Mouse (Mus musculus): ENCODE measurements around the gene Knstrn. TPM values are rescaled to one million over a fixed set of nuclear protein-coding genes. Genes with fewer than 3 reads are reported as not detected.

Gene Knstrn
- total RNA-seq, 2 experiments from 2014 or later: 50.8 to 215 TPM

DNA sequence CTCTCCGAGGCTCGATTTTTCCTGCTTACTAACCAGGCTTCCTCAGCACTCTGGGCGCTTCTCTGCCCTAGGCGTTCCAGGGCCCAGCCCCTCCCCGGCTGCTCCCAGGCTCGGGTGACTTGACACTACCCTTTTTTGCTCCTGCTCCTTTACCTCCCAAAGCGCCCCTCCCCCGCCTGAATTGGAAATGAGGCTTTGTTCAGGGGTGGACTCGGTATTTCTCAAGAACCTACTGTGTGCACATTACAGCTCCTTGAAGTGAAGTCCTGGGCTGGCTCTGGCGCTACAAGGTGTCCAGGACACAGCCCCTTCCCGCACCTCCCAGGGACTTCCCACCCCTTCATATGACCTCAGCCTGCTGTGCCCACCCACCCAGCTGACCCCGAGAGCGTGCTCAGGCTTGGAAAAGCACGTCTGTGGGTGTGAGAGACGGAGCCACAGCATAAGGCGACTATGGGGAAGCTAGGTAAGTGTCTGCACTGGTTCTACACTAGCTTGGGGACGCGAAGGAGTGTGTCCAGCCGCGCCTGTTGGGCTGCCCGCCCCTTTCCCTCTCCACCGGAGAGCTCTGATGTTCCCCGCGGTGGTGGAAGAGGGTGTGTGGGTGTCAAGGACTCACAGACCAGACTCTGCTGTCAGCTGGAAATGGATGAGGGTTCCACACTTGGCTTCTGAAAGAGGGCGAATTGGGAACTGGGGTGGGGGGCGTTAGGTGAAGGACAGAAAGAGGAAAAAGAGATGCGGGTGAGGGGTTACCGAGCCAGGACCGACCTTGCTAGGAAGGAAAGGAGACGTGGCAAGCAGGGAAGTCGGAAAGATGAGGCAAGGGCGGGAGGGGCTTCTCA is 86.4 kb downstream of the Knstrn start, which contains the start of gene Bahd1:
Bahd1 (plus strand) TSS at position 397 of the 845 bp plus-strand sequence.
- peak; percentile 16; the same call in 1 of the 2 replicates for ATAC-seq (replicated peaks; ENCODE audit: poor library complexity)

DNA sequence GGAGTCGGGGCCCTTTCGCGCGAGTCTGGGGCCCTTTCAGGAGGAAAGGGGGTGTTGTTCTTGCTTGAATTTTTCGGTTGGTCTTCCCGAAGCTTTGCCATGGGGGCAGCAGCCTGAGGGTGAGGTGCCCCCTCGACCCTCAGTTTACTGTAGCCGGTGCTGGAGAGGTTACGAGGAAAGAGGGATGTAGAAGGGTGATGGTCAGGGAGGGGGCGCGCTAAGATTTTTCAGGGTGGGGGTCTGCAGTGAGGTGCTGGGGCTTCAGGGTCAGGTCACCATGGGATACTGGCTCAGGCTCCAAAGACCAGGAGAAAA is 87.0 kb downstream of the Knstrn start:
- ATAC-seq (replicated peaks; ENCODE audit: poor library complexity): no peak

DNA sequence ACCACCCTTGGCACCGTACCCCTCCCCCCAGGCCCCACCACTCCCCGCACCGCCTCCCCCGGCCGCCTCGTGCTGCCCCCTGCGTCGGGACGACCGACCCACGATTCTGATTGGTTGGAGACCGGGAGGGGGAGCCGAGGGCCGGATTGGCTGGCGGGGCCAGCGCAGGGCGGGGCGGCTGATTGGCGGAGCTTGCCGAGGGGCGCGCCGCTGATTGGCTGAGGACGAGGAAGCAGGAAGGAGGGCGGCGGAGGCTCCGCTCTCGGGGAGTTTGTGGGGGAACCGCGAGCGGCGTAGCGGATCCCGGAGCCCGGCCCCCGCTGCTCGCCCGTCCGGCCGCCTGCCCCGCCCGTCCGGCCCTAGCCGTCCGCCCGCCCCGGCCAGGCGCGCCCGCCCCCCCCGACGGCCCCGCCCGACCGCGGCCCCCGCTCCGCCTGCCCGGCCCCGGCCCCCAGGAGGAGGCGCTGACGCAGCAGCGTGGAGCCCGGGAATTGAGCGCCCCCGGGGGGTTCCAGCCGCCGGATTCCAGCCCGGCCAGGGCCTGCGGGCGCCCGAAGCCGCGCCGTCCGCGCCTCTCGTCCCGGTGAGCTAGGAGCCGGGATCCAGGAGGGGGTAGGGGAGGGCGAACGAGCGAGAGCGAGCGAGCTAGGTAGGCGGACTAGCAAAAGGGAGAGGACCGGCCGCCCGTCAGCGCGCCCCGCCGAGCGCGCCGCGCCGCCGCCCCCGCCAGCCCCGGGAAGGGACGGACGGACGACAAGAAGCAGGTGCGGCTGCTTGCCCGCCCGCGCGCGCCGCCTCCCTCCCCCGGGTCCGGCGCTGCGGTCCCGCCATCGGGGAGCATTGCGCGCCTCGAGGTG is 87.6 kb downstream of the Knstrn start:
- peak; percentile 82 for ATAC-seq (replicated peaks; ENCODE audit: poor library complexity)

DNA sequence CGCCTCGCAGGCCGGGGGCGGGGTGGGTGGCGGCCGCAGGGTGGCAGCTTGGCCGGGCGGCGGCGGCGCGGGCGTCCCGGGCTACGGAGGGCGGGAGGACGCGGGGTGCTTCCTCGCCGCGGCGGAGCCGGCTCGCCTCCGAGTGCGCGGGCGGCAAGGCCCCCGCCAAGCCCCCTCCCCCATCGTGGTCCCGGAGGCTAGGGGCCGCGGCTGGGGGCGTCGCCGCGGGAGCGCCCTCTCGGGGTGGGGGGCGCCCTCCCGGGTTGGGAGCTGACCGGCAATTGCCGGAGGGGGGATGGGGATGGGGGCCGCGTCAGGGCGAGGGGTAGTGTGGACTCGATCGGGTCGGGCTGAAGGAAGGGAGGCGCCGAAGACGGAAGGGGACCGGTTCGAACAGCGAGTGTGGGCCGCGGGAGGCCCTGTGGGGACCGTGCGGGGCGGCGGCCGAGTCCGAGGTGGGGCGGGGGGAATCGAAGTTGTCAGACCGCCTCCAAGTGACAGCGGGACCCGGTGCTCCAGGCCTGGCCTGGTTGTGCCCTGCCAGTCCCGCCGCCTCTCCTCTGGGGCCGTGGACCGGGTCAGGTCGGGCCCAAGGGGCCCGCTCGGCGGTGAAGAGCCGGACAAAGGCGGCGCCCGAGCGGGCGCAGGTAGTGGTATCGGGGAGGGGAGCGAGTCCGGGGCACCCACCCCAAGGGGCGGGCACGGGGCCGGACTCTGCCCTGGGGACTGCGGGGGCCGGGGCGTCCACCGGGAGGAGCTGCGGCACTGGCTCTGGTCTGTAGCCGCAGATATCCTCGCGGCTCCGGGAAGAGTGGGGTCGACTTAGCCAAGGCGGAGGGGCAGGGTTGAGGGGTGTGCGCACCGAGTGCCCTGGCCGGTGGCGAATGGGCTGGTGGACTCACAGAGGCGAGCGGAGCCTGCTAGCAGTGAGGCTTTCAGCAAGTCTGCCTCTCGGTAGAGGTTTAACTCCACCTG is 88.5 kb downstream of the Knstrn start:
- 0 out of 2 replicates have a peak, but pooled peaks have one; percentile 1 for ATAC-seq (replicated peaks; ENCODE audit: poor library complexity)

DNA sequence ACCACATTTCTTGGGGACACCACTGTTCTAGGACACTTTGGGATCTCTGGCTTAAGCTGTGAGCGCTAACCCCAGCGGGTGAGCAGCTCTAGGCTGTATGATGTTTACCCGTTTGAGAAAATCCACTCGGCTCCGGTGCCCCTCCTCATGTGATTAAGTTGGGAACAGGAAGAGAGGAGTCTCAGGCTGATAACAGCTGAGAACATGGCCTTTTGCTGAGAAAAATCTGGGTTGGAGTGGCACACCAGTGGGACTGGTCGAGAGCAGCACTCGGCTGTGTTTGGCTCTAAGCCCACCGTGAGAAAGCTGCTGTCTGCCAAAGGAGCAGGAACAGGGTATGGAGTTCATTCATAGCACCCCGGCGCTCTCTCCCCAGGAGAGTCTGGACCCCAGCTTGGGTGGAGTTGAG is 89.5 kb downstream of the Knstrn start:
- no peak for ATAC-seq (replicated peaks; ENCODE audit: poor library complexity)

Other genes with a start within 250 kb of the Knstrn start
- 38.1 and 42.7 TPM in 2 replicates for gene Bub1b, start 215.8 kb upstream of the Knstrn start, total RNA-seq (2015)
- 123 and 126 TPM in 2 replicates for gene Bub1b, start 215.8 kb upstream of the Knstrn start, total RNA-seq (2017)
- 0.07 and 0.17 TPM in 2 replicates for gene Pak6, start 150.7 kb upstream of the Knstrn start, total RNA-seq (2015)
- gene Pak6, start 150.7 kb upstream of the Knstrn start, total RNA-seq (2017): 0.21 and 0.61 TPM in 2 replicates
- gene Ankrd63, start 110.0 kb upstream of the Knstrn start, total RNA-seq (2015): 0.61 and 0.89 TPM in 2 replicates
- 0.33 and 0.84 TPM in 2 replicates for gene Ankrd63, start 110.0 kb upstream of the Knstrn start, total RNA-seq (2017)
- gene Plcb2, start 85.6 kb upstream of the Knstrn start, total RNA-seq (2015): 71.2 and 80.9 TPM in 2 replicates
- gene Plcb2, start 85.6 kb upstream of the Knstrn start, total RNA-seq (2017): 61.1 and 70.4 TPM in 2 replicates
- gene Inafm2, start 68.2 kb upstream of the Knstrn start, total RNA-seq (2015): 27.9 and 29.6 TPM in 2 replicates
- gene Inafm2, start 68.2 kb upstream of the Knstrn start, total RNA-seq (2017): 17.9 and 20.3 TPM in 2 replicates
- 0.07 and 0.25 TPM in 2 replicates for gene Ccdc9b, start 51.3 kb upstream of the Knstrn start, total RNA-seq (2015)
- 0.42 and 0.47 TPM in 2 replicates for gene Ccdc9b, start 51.3 kb upstream of the Knstrn start, total RNA-seq (2017)
- gene Phgr1, start 41.2 kb upstream of the Knstrn start, total RNA-seq (2015): not detected in 2 replicates
- not detected in 2 replicates for gene Phgr1, start 41.2 kb upstream of the Knstrn start, total RNA-seq (2017)
- not detected in 2 replicates for gene Disp2, start 34.3 kb upstream of the Knstrn start, total RNA-seq (2015)
- not detected in 2 replicates for gene Disp2, start 34.3 kb upstream of the Knstrn start, total RNA-seq (2017)
- 25.9 and 29.6 TPM in 2 replicates for gene Ivd, start 48.0 kb downstream of the Knstrn start, total RNA-seq (2015)
- gene Ivd, start 48.0 kb downstream of the Knstrn start, total RNA-seq (2017): 37.4 and 39.7 TPM in 2 replicates
- 6.0 and 6.5 TPM in 2 replicates for gene Bahd1, start 86.4 kb downstream of the Knstrn start, total RNA-seq (2015)
- gene Bahd1, start 86.4 kb downstream of the Knstrn start, total RNA-seq (2017): 4.9 and 7.1 TPM in 2 replicates
- gene Chst14, start 112.5 kb downstream of the Knstrn start, total RNA-seq (2015): 4.6 and 5.7 TPM in 2 replicates
- 1.5 and 4.7 TPM in 2 replicates for gene Chst14, start 112.5 kb downstream of the Knstrn start, total RNA-seq (2017)
- gene Ccdc32, start 215.4 kb downstream of the Knstrn start, total RNA-seq (2015): 10.4 and 12.7 TPM in 2 replicates
- 15.2 and 16.2 TPM in 2 replicates for gene Ccdc32, start 215.4 kb downstream of the Knstrn start, total RNA-seq (2017)
- gene Rpusd2, start 220.8 kb downstream of the Knstrn start, total RNA-seq (2015): 13.0 and 14.6 TPM in 2 replicates
- gene Rpusd2, start 220.8 kb downstream of the Knstrn start, total RNA-seq (2017): 16.0 and 17.6 TPM in 2 replicates
- 58.2 and 69.4 TPM in 2 replicates for gene Knl1, start 233.1 kb downstream of the Knstrn start, total RNA-seq (2015)
- 55.3 and 78.8 TPM in 2 replicates for gene Knl1, start 233.1 kb downstream of the Knstrn start, total RNA-seq (2017)

Data from megakaryocyte progenitor cell, adult 5-6 weeks (primary cell).